Mouse (Mus musculus): Measurements from ENCODE around the gene Stom.
A peak's percentile ranks its signal among the peaks of the same experiment; 100 is the strongest.

Gene Stom

GRCm38 (mm10) chr2:35336388-35337280 is at the start of gene Stom:
TSS of gene Stom (minus strand) at chr2:35336976.
- DNase-seq, result peak; percentile 99

- no peak for DNase-seq
Observed at GRCm38 (mm10) chr2:35385441-35385871, 48.7 kb upstream of the Stom start.

- no peak for DNase-seq
Observed at GRCm38 (mm10) chr2:35379306-35379705, 42.5 kb upstream of the Stom start.

GRCm38 (mm10) chr2:35377600-35377999 is 40.8 kb upstream of the Stom start:
- DNase-seq, result no peak

GRCm38 (mm10) chr2:35373003-35373402 is 36.2 kb upstream of the Stom start:
- no peak for DNase-seq

GRCm38 (mm10) chr2:35370686-35371085 is 33.9 kb upstream of the Stom start:
- DNase-seq, result no peak

- no peak for DNase-seq
Observed at GRCm38 (mm10) chr2:35367629-35368028, 30.9 kb upstream of the Stom start, which contains the start of gene 4930568D16Rik. TSS of gene 4930568D16Rik (minus strand) at chr2:35367729.

- DNase-seq, result no peak
Observed at GRCm38 (mm10) chr2:35349184-35349583, 12.4 kb upstream of the Stom start.

- DNase-seq, result no peak
Observed at GRCm38 (mm10) chr2:35345984-35346383, 9.2 kb upstream of the Stom start.

- DNase-seq, result no peak
Observed at GRCm38 (mm10) chr2:35342605-35343004, 5.8 kb upstream of the Stom start.

GRCm38 (mm10) chr2:35338707-35339106 is 1.9 kb upstream of the Stom start:
- no peak for DNase-seq

- DNase-seq, result no peak
Observed at GRCm38 (mm10) chr2:35338036-35338435, 1.3 kb upstream of the Stom start.

GRCm38 (mm10) chr2:35337419-35337818 is 643 bp upstream of the Stom start:
- no peak for DNase-seq

- no peak for DNase-seq
Observed at GRCm38 (mm10) chr2:35335620-35336019, 1.2 kb downstream of the Stom start.

GRCm38 (mm10) chr2:35333670-35334069 is 3.1 kb downstream of the Stom start:
- no peak for DNase-seq

GRCm38 (mm10) chr2:35331205-35331604 is 5.6 kb downstream of the Stom start:
- DNase-seq, result no peak

GRCm38 (mm10) chr2:35329061-35329460 is 7.7 kb downstream of the Stom start:
- DNase-seq, result no peak

- no peak for DNase-seq
Observed at GRCm38 (mm10) chr2:35328064-35328792, 8.5 kb downstream of the Stom start.

GRCm38 (mm10) chr2:35327583-35327982 is 9.2 kb downstream of the Stom start:
- DNase-seq, result no peak

GRCm38 (mm10) chr2:35326931-35327330 is 9.8 kb downstream of the Stom start:
- DNase-seq, result no peak

- DNase-seq, result no peak
Observed at GRCm38 (mm10) chr2:35325930-35326329, 10.8 kb downstream of the Stom start.

GRCm38 (mm10) chr2:35322404-35323164 is 14.2 kb downstream of the Stom start:
- no peak for DNase-seq

- DNase-seq, result no peak
Observed at GRCm38 (mm10) chr2:35320399-35320798, 16.4 kb downstream of the Stom start.
